Mouse (Mus musculus) bone marrow macrophage, adult 2 months (primary cell): ENCODE data around the gene Rere.

Source experiments
- CTCF ChIP-seq: IDR thresholded peaks from 2 replicates; pipeline ENCODE4 v1.5.1; 2012; ENCODE audit warnings: low read depth, mild to moderate bottlenecking, low read length, moderate library complexity
- POLR2A ChIP-seq: IDR thresholded peaks from 2 replicates; pipeline ENCODE4 v1.6.1; 2012; ENCODE audit warnings: mild to moderate bottlenecking, low read depth, low read length, borderline replicate concordance

DNA sequence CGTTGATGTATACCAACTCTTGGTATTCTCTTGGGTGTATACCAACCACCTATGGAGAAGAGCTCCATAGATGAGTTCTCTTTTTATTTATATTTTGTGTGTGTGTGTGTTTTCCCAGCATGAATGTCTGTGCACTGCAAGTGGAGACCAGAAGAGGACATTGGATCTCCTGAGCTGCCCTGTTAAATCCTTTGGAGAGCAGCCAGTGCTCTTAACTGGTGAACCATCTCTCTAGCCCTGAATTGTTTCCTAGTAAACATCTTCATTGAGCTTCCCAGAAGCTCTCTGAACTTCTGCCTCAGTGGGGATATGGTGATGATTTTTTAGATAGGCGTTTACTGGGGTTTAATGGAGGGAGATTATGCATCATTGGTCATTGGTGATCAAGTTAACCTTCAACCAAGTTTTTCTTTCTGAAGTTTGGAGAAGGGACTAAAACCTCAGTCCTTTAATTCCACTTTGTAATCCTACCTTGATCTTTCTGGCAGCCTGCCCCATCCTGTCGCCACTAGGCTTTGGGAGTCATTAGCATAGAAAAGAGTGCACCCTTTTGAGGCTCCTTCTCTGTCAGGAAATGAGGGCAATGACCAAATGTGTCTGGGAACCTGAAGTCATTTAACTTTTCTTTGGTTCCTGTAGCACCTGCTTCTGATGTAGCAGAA is 309.3 kb downstream of the Rere start:
- TF ChIP-seq CTCF (no peak), POLR2A (no peak)
